Mouse (Mus musculus) megakaryocyte, embryonic 14.5 days (primary cell): ENCODE results near the gene B230217C12Rik.

Experiments used
- FLI1 ChIP-seq: IDR thresholded peaks from 2 replicates; pipeline ENCODE4 v1.6.1; 2012; ENCODE audit warnings: low read length, inconsistent platforms, mixed read lengths
- GATA1 ChIP-seq: IDR thresholded peaks from 3 replicates; pipeline ENCODE4 v1.6.1; 2012; ENCODE audit warnings: mixed read lengths, low read length, inconsistent platforms, borderline replicate concordance

DNA sequence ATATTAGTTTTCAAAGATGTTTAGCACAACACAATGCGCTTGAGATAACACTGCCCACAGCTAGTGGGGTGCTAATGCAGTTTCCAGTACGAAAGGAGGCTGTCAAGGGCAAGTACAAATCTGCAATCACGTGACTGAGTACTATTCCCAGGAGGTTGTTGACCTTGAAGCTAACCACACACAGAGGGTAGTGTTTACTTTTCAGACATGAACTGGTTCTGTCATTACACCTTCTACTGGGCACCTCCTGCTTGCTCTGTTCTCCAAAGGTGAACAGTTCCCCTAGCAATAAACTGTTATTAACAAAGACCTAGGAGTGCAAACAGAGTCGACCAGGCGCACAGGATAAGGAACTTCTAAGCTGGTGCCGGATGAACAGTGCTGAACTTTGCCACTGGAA lies 9.8 kb downstream of the B230217C12Rik start:
- TF ChIP-seq GATA1 = no peak
- no peak for TF ChIP-seq FLI1
